ENCODE assay signal across 9 mouse cellular contexts in the genomic region with DNA sequence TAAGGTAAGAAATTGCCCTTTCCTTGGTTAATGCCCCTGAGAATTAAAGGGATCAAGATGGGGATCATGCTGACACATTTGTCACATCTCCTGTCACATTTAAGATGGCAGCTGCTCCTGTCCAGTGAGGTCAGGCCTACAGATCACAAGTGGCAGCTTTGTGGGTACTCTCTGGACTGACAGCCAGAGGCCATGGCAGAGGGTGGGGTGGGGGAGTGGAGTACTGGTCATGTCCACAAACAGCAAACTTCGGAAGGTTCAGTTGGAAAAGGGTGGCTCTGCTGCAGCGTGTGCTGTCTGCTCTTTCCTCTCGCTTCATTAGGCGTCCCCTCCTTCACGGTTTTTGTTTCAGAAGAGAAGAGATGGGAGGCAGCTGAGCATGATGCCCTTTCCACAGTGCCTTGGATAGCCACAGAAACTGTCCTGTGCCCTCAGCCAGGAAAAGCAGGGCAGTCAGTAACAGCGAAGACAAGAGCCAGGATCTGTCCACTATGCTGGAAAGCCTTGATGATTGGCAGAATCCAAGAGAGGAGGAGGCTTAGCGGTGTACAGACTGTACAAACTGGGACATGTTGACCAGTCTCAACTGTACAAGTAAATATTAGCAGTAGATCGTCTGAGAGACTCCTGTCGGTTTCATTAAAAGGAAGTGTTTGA. TPM values are rescaled to one million over a fixed set of nuclear protein-coding genes. Genes with fewer than 3 reads are reported as not detected.
DNase-seq lines count a peak whose midpoint lies in the region; ATAC-seq and TF ChIP-seq lines count a peak whose summit lies in the region.
"Had no signal": no experiment of that assay in that cellular context is flagged by ENCODE, and none has a peak within 500 bp of the region (broad histone marks: within the 10 kb centered on the region; RNA-seq: fewer than 3 reads in every experiment).

No protein-coding gene starts in this region.

- H3K9ac ChIP-seq in heart, embryonic 12.5 days: no peak overlapping the region; the same call in 1 of the 2 replicates
- H3K9ac ChIP-seq in liver, embryonic 14.5 days (replicated peaks): no peak overlapping the region
- H3K9ac ChIP-seq in stomach, postnatal 0 days (ENCODE audit: low read length): no peak overlapping the region

- no peak overlapping the region for H3K4me3 ChIP-seq in heart, embryonic 12.5 days
- H3K4me3 ChIP-seq in spleen, adult 2 months (ENCODE audit: extremely low read depth, insufficient read depth, insufficient read length): no peak overlapping the region
- H3K4me3 ChIP-seq in liver, embryonic 14.5 days (ENCODE audit: insufficient read depth in 1 of 2, low read depth in 2 of 2, low read length in 2 of 2): no peak overlapping the region
- H3K4me3 ChIP-seq in stomach, postnatal 0 days (ENCODE audit: low read depth, low read length): no peak overlapping the region
- no peak overlapping the region for H3K4me3 ChIP-seq in limb, embryonic 10.5 days

- H3K36me3 ChIP-seq in heart, embryonic 12.5 days: peaks cover 18% of the 10 kb centered on the region
- H3K36me3 ChIP-seq in spleen, adult 2 months (ENCODE audit: control insufficient read depth, insufficient read depth, low read length): peaks cover 5% of the 10 kb centered on the region
- peaks cover 2% of the 10 kb centered on the region for H3K36me3 ChIP-seq in liver, embryonic 14.5 days (replicated peaks; ENCODE audit: control insufficient read depth, insufficient read depth, low read depth)
- H3K36me3 ChIP-seq in stomach, postnatal 0 days (ENCODE audit: control insufficient read depth, insufficient read depth, low read length): no peaks in the 10 kb centered on the region
- H3K36me3 ChIP-seq in limb, embryonic 10.5 days: peaks cover 5% of the 10 kb centered on the region; the same call in 1 of the 2 replicates

- no peaks in the 10 kb centered on the region for H3K27me3 ChIP-seq in heart, embryonic 12.5 days (replicated peaks)
- H3K27me3 ChIP-seq in spleen, adult 2 months (ENCODE audit: control insufficient read depth, insufficient read depth, low read length): no peaks in the 10 kb centered on the region
- no peaks in the 10 kb centered on the region for H3K27me3 ChIP-seq in liver, embryonic 14.5 days (ENCODE audit: control insufficient read depth, insufficient read depth, low read length)
- no peaks in the 10 kb centered on the region for H3K27me3 ChIP-seq in stomach, postnatal 0 days (ENCODE audit: control insufficient read depth, insufficient read depth, low read length)
- no peaks in the 10 kb centered on the region for H3K27me3 ChIP-seq in limb, embryonic 10.5 days (ENCODE audit: low read depth, poor library complexity, severe bottlenecking)

- TF ChIP-seq POLR2A in spleen, adult 2 months (IDR thresholded peaks at IDR 0.05; ENCODE audit: low read depth, low read length): no peak

- TF ChIP-seq EP300 in liver, embryonic 14.5 days (IDR thresholded peaks at IDR 0.05; ENCODE audit: low read depth): no peak
- TF ChIP-seq EP300 in stomach, postnatal 0 days (optimal IDR thresholded peaks at IDR 0.05): no peak

- H3K27ac ChIP-seq in heart, embryonic 12.5 days (ENCODE audit: poor library complexity, severe bottlenecking): peak overlapping the region; percentile 87
- peak overlapping the region; percentile 50 for H3K27ac ChIP-seq in spleen, adult 2 months (ENCODE audit: insufficient read depth, low read length)
- H3K27ac ChIP-seq in liver, embryonic 14.5 days: peak overlapping the region; percentile 46
- H3K27ac ChIP-seq in stomach, postnatal 0 days (replicated peaks): peak overlapping the region; percentile 53; the same call in 1 of the 2 replicates
- H3K27ac ChIP-seq in limb, embryonic 10.5 days: no peak overlapping the region

- peak; percentile 27; the same call in 1 of the 2 replicates for ATAC-seq in heart, embryonic 12.5 days (ENCODE audit: insufficient number of reproducible peaks, low FRiP score)
- no peak for ATAC-seq in liver, embryonic 14.5 days (ENCODE audit: insufficient read depth)
- ATAC-seq in stomach, postnatal 0 days (ENCODE audit: low FRiP score, low TSS enrichment): peak; percentile 79

- peaks cover 22% of the 10 kb centered on the region for H3K4me1 ChIP-seq in heart, embryonic 12.5 days (replicated peaks)
- no peaks in the 10 kb centered on the region; the same call in 1 of the 2 replicates for H3K4me1 ChIP-seq in spleen, adult 2 months (ENCODE audit: control insufficient read depth, insufficient read depth, insufficient read length)
- peaks cover 23 to 37% of the 10 kb centered on the region in 2 experiments for H3K4me1 ChIP-seq in liver, embryonic 14.5 days (replicated peaks; ENCODE audit: control insufficient read depth in 2 of 2, insufficient read depth in 2 of 2, low read length in 1 of 2)
- H3K4me1 ChIP-seq in stomach, postnatal 0 days (replicated peaks; ENCODE audit: control insufficient read depth, insufficient read depth): no peaks in the 10 kb centered on the region
- peaks cover 8% of the 10 kb centered on the region for H3K4me1 ChIP-seq in limb, embryonic 10.5 days

- no peak for TF ChIP-seq CTCF in spleen, adult 2 months (IDR thresholded peaks at IDR 0.05; ENCODE audit: extremely low read depth, insufficient read depth, insufficient read length, insufficient replicate concordance)
- TF ChIP-seq CTCF in liver, embryonic 14.5 days (IDR thresholded peaks at IDR 0.05; ENCODE audit: low read depth): no peak
- no peak for TF ChIP-seq CTCF in stomach, postnatal 0 days (IDR thresholded peaks at IDR 0.05; ENCODE audit: low read depth)

- DNase-seq in heart, postnatal 25 days (ENCODE audit: low spot score): no peak
- DNase-seq in spleen, adult 2 months (ENCODE audit: low read depth in 1 of 2, low spot score in 2 of 2): no peak
- DNase-seq in spleen, postnatal 14 days (ENCODE audit: low spot score in 2 of 2): no peak
- DNase-seq in liver, embryonic 14.5 days (ENCODE audit: low read depth in 3 of 3, low spot score in 3 of 3): no peak
- DNase-seq in stomach, postnatal 0 days (ENCODE audit: low spot score): peak; percentile 18
- DNase-seq in limb, embryonic 10.5 days (ENCODE audit: low spot score): no peak
- DNase-seq in left cerebral cortex, postnatal 25 days (ENCODE audit: low spot score in 2 of 2): no peak
- DNase-seq: spleen, adult 18-20 months had no signal

- H3K4me2 ChIP-seq in heart, embryonic 12.5 days: no peak overlapping the region
- no peak overlapping the region; the same call in none of the 2 replicates for H3K4me2 ChIP-seq in liver, embryonic 14.5 days (ENCODE audit: low read depth)
- H3K4me2 ChIP-seq in stomach, postnatal 0 days (replicated peaks; ENCODE audit: low read depth): no peak overlapping the region

- intact Hi-C loops in heart, postnatal 25 days (cut with DNase I): no loop called here
- intact Hi-C loops in left cerebral cortex, postnatal 25 days (cut with DNase I): no loop called here

- 57% methylated on average over 9 of the region's 9 CpGs for WGBS in heart, embryonic 12.5 days
- 75% methylated on average over 9 of the region's 9 CpGs for WGBS in spleen, adult 2 months
- 63% methylated on average over 9 of the region's 9 CpGs for WGBS in liver, embryonic 14.5 days (ENCODE audit: insufficient replicate concordance)
- 52% methylated on average over 9 of the region's 9 CpGs for WGBS in stomach, postnatal 0 days
- 89% methylated on average over 9 of the region's 9 CpGs for WGBS in limb, embryonic 10.5 days

- H3K9me3 ChIP-seq in heart, embryonic 12.5 days (replicated peaks): no peaks in the 10 kb centered on the region
- no peaks in the 10 kb centered on the region for H3K9me3 ChIP-seq in liver, embryonic 14.5 days (ENCODE audit: control insufficient read depth, low read length)
- no peaks in the 10 kb centered on the region for H3K9me3 ChIP-seq in stomach, postnatal 0 days (ENCODE audit: control insufficient read depth, low read length)
- no peaks in the 10 kb centered on the region for H3K9me3 ChIP-seq in limb, embryonic 10.5 days (replicated peaks)

RNA-seq across cellular contexts. Expression of a gene that starts 46.0 kb away (rescaled TPM):
- 27.9 and 29.2 TPM in 2 replicates for polyA plus RNA-seq in heart, embryonic 12.5 days (2016; fragmentation: Nextera tagmentation; extraction: Ambion mirVana)
- 10 to 100 TPM; 77.2 to 94.5 TPM for total RNA-seq in heart, postnatal 25 days (2021)
- polyA plus RNA-seq in spleen, adult 2 months (2012; rRNA removed): 5.4 and 6.8 TPM in 2 replicates
- 8.1 and 8.2 TPM in 2 replicates for polyA plus RNA-seq in liver, embryonic 14.5 days (2012; rRNA removed)
- 5.0 and 6.0 TPM in 2 replicates for polyA plus RNA-seq in liver, embryonic 14.5 days (2014; fragmentation: Nextera tagmentation; extraction: Ambion mirVana)
- 6.6 and 6.7 TPM in 2 replicates for polyA plus RNA-seq in stomach, postnatal 0 days (2015; fragmentation: Nextera tagmentation; extraction: Ambion mirVana)
- polyA plus RNA-seq in limb, embryonic 10.5 days (2016; fragmentation: Nextera tagmentation; extraction: Ambion mirVana): 12.1 and 14.0 TPM in 2 replicates
- 10 to 100 TPM; 15.1 to 18.0 TPM for total RNA-seq in left cerebral cortex, postnatal 25 days (2021)
